Mouse (Mus musculus): ENCODE data around the gene Churc1. TPM values are rescaled to one million over a fixed set of nuclear protein-coding genes. Genes with fewer than 3 reads are reported as not detected.

The Churc1 gene
- polyA plus RNA-seq (2015; fragmentation: Nextera tagmentation; extraction: Ambion mirVana): 118 and 129 TPM in 2 replicates

DNA sequence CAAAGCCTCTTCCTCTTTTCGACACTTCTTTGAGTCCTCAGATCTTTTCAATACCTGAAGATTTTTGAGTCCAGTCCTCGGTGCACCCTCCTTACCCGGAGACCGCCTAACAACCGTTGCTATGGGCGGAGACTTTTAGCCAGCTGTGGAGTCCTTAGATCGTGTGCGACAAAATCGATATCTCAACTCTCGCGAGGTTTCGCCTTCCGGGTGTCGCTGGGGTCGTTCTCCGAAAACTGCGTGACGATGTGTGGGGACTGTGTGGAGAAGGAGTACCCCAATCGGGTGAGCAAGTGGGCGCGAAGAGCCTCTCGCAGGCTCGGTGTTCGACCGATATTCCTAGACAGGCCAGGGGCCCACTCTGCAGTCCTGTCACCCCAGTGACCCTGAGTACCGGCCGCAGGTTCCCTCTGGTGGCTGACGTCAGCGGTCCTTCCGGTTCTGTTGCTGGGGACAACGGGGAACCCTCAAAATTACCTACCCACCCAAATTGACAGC is at the start of gene Churc1, which contains the start of gene Fntb:
Churc1 (plus strand) TSS at position 185 of the 498 bp plus-strand sequence.
Fntb (plus strand) TSS at position 236 of the 498 bp plus-strand sequence.
- peak within 1 kb of the TSS; percentile 66 for H3K4me2 ChIP-seq
- H3K4me1 ChIP-seq: peaks cover 12% of the 10 kb centered on the region
- peak within 1 kb of the TSS; percentile 61 for H3K9ac ChIP-seq
- under 1% methylated on average over 31 of the region's 31 CpGs for WGBS
- no peaks in the 10 kb centered on the region for H3K9me3 ChIP-seq (replicated peaks)
- H3K27me3 ChIP-seq: no peaks in the 10 kb centered on the region
- peak within 1 kb of the TSS; percentile 62; the same call in 1 of the 2 replicates for H3K27ac ChIP-seq
- ATAC-seq (replicated peaks; ENCODE audit: low FRiP score): peak; percentile 98
- H3K36me3 ChIP-seq: no peaks in the 10 kb centered on the region
- H3K4me3 ChIP-seq (replicated peaks): peak within 1 kb of the TSS; percentile 69

DNA sequence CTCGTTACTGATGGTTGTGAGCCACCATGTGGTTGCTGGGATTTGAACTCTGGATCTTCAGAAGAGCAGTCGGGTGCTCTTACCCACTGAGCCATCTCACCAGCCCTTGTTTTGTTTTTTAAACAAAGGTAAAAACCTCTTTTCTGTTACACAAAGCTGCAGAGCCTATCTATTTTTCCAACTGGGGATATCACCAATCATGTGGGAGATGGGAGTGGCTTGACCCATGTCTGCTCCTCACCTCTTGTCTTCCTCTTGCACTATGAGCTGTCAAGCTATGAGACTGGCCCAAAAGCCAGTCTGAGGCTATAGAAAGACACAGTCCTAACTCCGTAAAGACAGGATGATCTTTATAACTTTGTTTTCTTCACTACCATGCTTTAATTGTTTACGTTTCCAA is 47.0 kb upstream of the Churc1 start:
- ATAC-seq (replicated peaks; ENCODE audit: low FRiP score): no peak

DNA sequence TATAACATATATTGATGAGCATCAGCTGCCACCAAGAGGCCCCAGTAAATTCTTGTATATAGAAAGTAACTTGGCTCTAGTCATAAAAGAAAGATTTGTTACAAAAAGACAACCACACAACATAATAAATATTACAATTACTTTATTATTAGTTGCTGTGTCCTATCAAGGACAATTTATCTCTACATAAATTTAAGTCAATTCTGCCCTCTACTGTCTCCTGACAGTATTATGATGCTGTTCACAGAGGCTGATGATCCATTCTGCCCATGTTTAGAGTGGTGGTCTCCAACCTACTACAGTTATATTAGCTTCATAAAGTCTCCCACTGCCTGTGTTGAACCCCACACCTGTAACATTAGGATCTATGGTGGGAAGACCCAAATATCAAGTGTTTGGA is 44.8 kb upstream of the Churc1 start:
- ATAC-seq (replicated peaks; ENCODE audit: low FRiP score): no peak
- no peaks in the 10 kb centered on the region for H3K4me1 ChIP-seq

More for the DNA sequence above, 47.0 kb upstream of the Churc1 start:
- H3K4me1 ChIP-seq: no peaks in the 10 kb centered on the region
- peaks cover 7% of the 10 kb centered on the region; the same call in 1 of the 2 replicates for H3K27me3 ChIP-seq
- no peak overlapping the region for H3K4me2 ChIP-seq
- WGBS: 87% methylated on average over 4 of the region's 4 CpGs
- no peaks in the 10 kb centered on the region for H3K36me3 ChIP-seq
- no peak overlapping the region for H3K27ac ChIP-seq
- H3K9ac ChIP-seq: no peak overlapping the region
- no peaks in the 10 kb centered on the region for H3K9me3 ChIP-seq (replicated peaks)
- no peak overlapping the region for H3K4me3 ChIP-seq (replicated peaks)

DNA sequence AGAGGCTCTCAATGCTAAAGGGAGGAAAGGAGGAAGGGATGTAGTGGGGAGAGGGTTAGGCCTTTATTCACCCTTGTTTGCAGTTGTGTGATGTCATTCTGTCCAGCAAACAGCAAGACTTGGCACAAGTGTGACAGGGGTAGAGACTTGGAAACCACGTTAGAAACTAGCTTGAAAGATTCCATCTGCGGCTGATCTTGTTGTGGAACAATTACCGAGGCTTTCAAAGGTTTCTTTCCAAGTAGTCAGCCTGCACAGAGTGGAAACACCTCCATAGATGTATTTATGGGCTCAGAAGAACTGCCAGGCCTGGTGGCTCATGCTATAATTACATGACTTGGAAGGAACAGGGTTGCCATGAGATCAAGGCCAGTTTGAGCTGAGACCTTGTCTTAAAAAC is 43.3 kb upstream of the Churc1 start:
- Histone ChIP-seq H3K27ac (no peak overlapping the region), H3K27me3 (no peaks in the 10 kb centered on the region), H3K36me3 (no peaks in the 10 kb centered on the region), H3K4me3 (replicated peaks) (no peak overlapping the region), H3K4me1 (no peaks in the 10 kb centered on the region), H3K9me3 (replicated peaks) (no peaks in the 10 kb centered on the region), H3K4me2 (no peak overlapping the region), H3K9ac (no peak overlapping the region)
- no peak for ATAC-seq (replicated peaks; ENCODE audit: low FRiP score)
- WGBS: 63% methylated on average over 3 of the region's 3 CpGs

More for the DNA sequence above, 44.8 kb upstream of the Churc1 start:
- no peak overlapping the region for H3K9ac ChIP-seq
- no peak overlapping the region for H3K4me3 ChIP-seq (replicated peaks)
- H3K9me3 ChIP-seq (replicated peaks): no peaks in the 10 kb centered on the region
- no peak overlapping the region for H3K27ac ChIP-seq
- H3K27me3 ChIP-seq: no peaks in the 10 kb centered on the region
- H3K36me3 ChIP-seq: no peaks in the 10 kb centered on the region
- no peak overlapping the region for H3K4me2 ChIP-seq

DNA sequence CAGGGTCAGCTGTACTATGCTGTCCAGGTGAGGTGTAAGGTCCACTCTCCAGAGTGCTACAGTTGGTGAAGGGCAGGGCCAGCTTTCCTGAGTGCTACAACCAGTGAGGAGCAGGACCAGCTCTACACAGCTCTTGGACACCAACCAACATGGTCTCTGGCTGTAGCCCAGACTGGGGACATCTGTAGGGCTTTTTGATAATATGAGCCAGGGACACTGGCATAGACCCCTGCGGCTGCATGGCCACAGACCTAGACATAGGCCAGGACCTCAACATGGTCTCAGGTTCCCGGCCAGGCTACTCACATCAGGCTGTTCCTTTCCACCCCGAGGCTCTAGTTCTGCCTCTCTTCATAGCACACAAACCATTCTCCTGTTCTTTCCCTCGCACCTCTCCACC is 37.4 kb upstream of the Churc1 start:
- Histone ChIP-seq H3K4me1 (no peaks in the 10 kb centered on the region), H3K9me3 (replicated peaks) (0 out of 2 replicates have a peak, but pooled peaks cover 3% of the 10 kb centered on the region), H3K4me2 (no peak overlapping the region), H3K27ac (no peak overlapping the region), H3K27me3 (no peaks in the 10 kb centered on the region), H3K4me3 (replicated peaks) (no peak overlapping the region), H3K9ac (no peak overlapping the region), H3K36me3 (no peaks in the 10 kb centered on the region)
- 89% methylated on average over 4 of the region's 4 CpGs for WGBS
- ATAC-seq (replicated peaks; ENCODE audit: low FRiP score): no peak

DNA sequence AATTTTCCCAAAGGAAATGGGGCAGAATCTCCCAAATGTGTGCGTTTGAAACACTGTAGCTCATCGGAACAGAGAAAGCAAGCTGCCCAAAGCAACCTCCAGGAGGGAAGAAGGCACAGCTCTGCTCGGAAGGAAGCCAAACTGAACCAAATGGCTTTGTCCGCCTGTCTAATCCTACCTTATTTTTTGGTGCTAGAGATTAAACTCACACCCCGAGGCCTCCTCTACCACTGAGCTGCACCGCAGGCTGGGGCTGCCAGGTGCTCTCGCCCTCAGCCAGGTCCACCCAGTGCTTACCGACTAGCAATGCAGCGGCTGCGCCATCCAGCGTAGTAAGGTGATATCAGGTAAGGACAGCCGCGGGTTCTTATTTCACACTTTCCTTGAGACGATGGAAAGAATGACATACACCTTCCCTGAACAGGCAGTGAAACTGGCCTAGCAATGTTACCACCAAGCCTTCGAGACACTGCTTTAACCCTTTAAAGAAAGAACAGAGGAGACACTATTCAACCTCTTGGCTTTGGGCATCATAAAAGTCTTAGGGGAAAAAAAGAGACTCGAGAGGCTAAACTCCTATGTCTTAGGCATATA is 14.4 kb upstream of the Churc1 start:
- no peak overlapping the region for H3K27ac ChIP-seq
- WGBS: 80% methylated on average over 16 of the region's 16 CpGs
- H3K4me1 ChIP-seq: no peaks in the 10 kb centered on the region
- H3K27me3 ChIP-seq: 0 out of 2 replicates have a peak, but pooled peaks cover 5% of the 10 kb centered on the region
- H3K9ac ChIP-seq: no peak overlapping the region
- H3K4me3 ChIP-seq (replicated peaks): no peak overlapping the region
- no peaks in the 10 kb centered on the region for H3K9me3 ChIP-seq (replicated peaks)
- H3K36me3 ChIP-seq: no peaks in the 10 kb centered on the region
- H3K4me2 ChIP-seq: no peak overlapping the region
- ATAC-seq (replicated peaks; ENCODE audit: low FRiP score): no peak

DNA sequence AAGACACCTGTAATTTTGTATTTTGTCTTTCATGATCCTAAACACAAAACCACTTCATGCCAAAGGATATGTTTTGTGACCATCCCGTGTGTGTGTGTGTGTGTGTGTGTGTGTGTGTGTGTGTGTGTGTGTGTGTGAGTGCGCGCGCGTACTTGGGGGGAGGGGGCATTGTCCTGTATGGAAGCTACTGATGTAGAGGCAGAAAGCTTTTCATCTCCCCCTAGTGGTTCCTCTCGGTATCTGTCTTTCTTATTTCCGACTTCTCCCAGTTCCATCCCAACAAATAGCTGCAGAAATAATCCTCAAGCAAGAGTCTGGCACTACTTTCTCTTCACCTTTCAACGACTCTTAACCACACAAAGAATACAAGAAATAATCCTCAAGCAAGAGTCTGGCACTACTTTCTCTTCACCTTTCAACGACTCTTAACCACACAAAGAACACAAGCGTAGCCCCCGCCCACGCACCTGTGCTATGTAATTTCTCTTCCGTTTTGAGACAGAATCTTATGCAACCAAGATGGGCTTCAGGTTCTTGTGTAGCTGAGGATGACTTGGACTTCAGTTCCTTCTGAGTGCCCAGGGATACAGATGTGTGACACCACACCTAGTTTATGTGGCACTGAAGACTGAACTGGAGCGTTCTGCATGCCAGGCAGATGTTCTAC is 12.6 kb upstream of the Churc1 start:
- 0 out of 2 replicates have a peak, but pooled peaks cover 5% of the 10 kb centered on the region for H3K27me3 ChIP-seq
- ATAC-seq (replicated peaks; ENCODE audit: low FRiP score): no peak
- WGBS: 41% methylated on average over 14 of the region's 14 CpGs
- H3K9ac ChIP-seq: no peak overlapping the region
- no peak overlapping the region for H3K4me3 ChIP-seq (replicated peaks)
- H3K4me2 ChIP-seq: no peak overlapping the region
- H3K9me3 ChIP-seq (replicated peaks): no peaks in the 10 kb centered on the region
- no peaks in the 10 kb centered on the region for H3K36me3 ChIP-seq
- no peaks in the 10 kb centered on the region for H3K4me1 ChIP-seq
- H3K27ac ChIP-seq: no peak overlapping the region

DNA sequence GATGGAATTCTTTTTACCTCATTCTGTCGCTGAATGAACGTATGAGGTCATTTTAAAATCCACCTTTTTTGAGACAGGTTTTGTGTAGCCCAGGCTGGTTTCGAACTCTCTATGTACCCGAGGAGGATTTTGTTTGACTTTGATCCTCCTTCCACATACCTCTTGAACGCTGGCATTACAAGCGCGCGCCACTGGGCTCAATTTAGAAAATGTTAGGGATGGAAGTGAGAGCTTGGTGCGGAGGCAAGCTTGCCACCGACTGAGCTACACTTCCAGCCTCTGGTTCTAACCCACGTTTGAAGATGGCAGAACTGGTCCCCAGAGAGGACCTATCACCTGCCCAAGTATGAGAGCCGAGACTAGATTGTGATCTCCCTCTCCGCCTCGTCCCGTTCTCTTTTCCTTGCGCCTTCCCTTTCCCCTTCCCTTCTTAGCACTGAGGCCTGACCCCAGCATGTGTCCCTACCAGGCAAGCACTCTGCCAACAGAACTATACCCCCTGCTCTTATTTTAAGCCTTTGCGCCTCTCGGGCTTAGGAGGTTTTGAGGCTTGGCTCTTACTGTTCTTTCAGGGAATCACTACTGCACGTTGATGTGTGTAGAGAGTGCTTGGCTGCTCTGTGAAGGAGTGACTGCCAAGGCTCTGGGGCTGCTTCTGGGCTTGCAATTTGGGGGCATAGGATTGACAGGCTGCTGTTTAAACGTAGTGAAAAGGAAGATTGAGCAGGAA is 728 bp downstream of the Churc1 start:
- Histone ChIP-seq H3K27ac (no peak overlapping the region), H3K4me2 (peak overlapping the region; percentile 66), H3K36me3 (no peaks in the 10 kb centered on the region), H3K4me3 (replicated peaks) (peak overlapping the region; percentile 69), H3K9me3 (replicated peaks) (no peaks in the 10 kb centered on the region), H3K27me3 (no peaks in the 10 kb centered on the region), H3K4me1 (peaks cover 12% of the 10 kb centered on the region), H3K9ac (peak overlapping the region; percentile 61)
- WGBS: 31% methylated on average over 20 of the region's 20 CpGs
- peak; percentile 47 for ATAC-seq (replicated peaks; ENCODE audit: low FRiP score)

DNA sequence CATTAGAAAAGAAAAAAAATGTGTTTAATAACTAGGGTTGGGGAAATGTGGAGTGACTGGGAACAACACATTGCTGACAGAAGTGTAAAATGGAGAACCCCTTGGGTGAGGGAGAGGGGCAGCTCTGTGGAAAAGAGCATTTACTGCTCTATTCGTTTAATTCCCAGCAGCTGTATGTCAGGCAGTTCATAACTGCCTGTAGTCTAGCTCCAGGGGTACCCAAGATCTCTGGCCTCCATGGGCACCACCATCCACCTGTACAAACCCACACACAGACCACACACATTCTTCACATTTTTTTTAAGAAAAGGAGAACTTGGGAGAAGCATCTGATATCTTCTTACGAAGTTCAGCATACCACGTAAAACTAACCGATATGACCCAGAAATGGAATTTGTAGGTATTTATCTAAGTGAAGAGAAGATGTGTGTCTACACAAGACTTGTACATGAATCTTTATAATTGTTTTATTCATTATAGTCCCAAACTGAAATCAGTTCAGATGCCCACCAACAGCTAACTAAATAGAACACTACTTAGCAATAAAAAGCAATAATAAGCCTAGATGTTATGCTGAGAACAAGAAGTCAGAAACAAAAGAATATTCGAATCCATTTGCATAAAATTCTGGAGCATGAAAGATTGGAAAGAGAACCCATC is 5.6 kb downstream of the Churc1 start:
- Histone ChIP-seq H3K9me3 (replicated peaks) (no peaks in the 10 kb centered on the region), H3K4me1 (peaks cover 7% of the 10 kb centered on the region), H3K36me3 (no peaks in the 10 kb centered on the region; the same call in 1 of the 2 replicates), H3K27ac (no peak overlapping the region), H3K27me3 (no peaks in the 10 kb centered on the region), H3K9ac (no peak overlapping the region), H3K4me3 (replicated peaks) (no peak overlapping the region), H3K4me2 (no peak overlapping the region)
- WGBS: 90% methylated on average over 5 of the region's 5 CpGs
- ATAC-seq (replicated peaks; ENCODE audit: low FRiP score): no peak

DNA sequence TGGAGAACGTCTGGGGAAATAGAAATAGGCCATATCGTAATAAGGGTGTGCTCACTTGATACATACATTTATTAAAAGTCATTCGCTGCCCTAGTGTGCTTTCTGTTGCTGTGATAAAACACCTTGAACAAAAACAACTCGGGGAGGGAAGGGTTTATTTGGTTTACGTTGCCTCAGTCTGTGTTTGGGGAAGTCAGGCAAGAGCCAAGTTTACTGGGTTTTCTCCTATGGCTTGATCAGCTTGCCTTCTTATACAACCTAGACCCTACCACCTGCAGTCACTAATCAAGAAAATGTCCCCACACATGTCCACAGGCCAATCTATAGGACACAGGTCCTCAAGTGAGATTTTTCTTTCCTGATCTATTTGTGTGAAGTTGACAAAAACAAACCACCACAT is 6.2 kb downstream of the Churc1 start:
- Histone ChIP-seq H3K36me3 (no peaks in the 10 kb centered on the region; the same call in 1 of the 2 replicates), H3K27me3 (no peaks in the 10 kb centered on the region), H3K9ac (no peak overlapping the region), H3K4me3 (replicated peaks) (no peak overlapping the region), H3K9me3 (replicated peaks) (no peaks in the 10 kb centered on the region), H3K4me1 (0 out of 2 replicates have a peak, but pooled peaks cover 2% of the 10 kb centered on the region), H3K4me2 (no peak overlapping the region), H3K27ac (no peak overlapping the region)
- 87% methylated on average over 5 of the region's 5 CpGs for WGBS
- no peak for ATAC-seq (replicated peaks; ENCODE audit: low FRiP score)

DNA sequence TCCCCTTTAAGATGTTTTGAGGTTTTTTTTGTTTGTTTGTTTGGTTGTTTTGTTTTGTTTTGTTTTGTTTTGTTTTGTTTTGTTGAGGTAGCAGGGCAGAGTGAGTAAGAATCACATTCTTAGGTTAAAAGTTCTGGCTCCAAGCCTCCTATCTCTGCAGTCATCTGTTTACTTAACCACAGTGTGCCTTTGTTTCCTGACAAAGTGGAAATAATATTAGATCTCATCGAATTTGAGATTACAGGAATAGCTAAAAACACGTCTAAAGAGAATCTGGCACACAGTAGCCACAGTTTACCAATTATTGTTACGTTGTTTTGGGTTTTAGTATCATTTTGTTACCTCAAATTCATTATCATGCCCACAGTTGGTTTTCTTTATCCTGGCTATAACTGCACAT is 9.3 kb downstream of the Churc1 start:
- Histone ChIP-seq H3K36me3 (peaks cover 6% of the 10 kb centered on the region), H3K9ac (no peak overlapping the region), H3K4me2 (no peak overlapping the region), H3K9me3 (replicated peaks) (no peaks in the 10 kb centered on the region), H3K4me1 (no peaks in the 10 kb centered on the region), H3K27ac (no peak overlapping the region), H3K27me3 (no peaks in the 10 kb centered on the region), H3K4me3 (replicated peaks) (no peak overlapping the region)
- no peak for ATAC-seq (replicated peaks; ENCODE audit: low FRiP score)
- 61% methylated on average over 3 of the region's 3 CpGs for WGBS
